Mouse (Mus musculus): ENCODE measurements at regions not wholly inside any gene's neighbourhood (a gene's known extent, or its start where the extent isn't known, plus 50 kb on each side); places are given as distances from the start of the nearest gene placed in this dataset.

DNA sequence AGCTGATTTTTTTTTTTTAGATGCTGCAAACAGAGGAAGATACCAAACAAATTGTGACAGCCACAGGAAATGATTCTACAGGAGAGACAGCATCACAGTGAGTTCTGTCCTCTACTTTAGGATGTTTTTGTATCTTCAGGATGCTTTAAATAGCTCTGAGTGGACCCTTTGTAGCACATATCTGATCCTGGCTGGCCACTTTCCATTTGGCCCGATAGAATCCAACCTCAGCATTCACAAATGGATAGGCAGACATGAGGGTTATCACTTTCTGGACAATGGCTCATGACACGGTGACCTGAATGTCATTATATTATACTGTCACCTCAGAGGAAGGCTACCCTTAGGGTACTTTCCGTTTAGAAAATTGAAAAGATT lies 379.3 kb downstream of the Gm10295 start:
- 85% methylated on average over 3 of the region's 3 CpGs for WGBS
- Histone ChIP-seq H3K4me3 (ENCODE audit: insufficient read depth, low read depth, low read length) (no peak overlapping the region), H3K4me1 (ENCODE audit: control insufficient read depth, insufficient read depth, low read length) (no peaks in the 10 kb centered on the region), H3K27ac (ENCODE audit: insufficient read depth, low read depth, low read length) (no peak overlapping the region)
- TF ChIP-seq CTCF (IDR thresholded peaks at IDR 0.05; ENCODE audit: insufficient read depth, low read depth, low read length) (no peak), POLR2A (IDR thresholded peaks at IDR 0.05; ENCODE audit: insufficient read depth, low read depth, low read length) (no peak)

DNA sequence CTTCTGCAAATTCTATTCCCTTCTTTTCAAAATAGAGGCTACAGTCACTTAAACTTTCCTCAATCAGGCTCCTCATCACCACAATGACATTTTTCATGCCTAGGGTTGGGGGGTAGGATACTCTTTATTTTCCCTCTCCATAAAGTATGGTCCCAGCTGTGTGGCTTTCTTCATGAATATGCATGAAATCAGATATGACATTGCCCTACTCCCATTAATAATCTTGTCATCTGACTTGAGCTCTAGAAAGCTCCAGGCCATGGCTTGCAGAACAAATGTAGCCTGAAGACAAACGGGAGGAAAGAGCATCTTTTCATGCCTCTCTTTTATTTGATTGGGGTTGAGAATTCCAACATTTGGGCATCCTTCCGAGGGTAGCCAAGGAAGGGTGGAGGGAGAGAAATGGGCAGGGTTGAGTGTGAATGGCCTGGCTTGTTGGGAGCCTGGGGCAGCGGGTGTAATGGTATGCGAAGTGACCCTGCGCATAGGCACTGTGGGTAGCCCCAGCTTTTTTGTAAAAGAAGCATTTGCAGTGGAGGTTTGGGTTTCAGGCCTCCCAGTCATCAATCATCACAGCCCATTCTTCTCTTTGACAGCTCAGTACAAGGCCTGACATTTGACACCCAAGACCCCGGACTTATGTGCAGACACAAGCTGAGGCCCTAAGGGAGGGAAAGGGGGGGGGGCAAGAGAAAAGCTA lies 379.8 kb downstream of the Gm10295 start:
- Histone ChIP-seq H3K4me1 (ENCODE audit: control insufficient read depth, insufficient read depth, low read length) (no peaks in the 10 kb centered on the region), H3K27ac (ENCODE audit: insufficient read depth, low read depth, low read length) (no peak overlapping the region), H3K4me3 (ENCODE audit: insufficient read depth, low read depth, low read length) (no peak overlapping the region)
- 57% methylated on average over 6 of the region's 6 CpGs for WGBS
- no peak for TF ChIP-seq CTCF (IDR thresholded peaks at IDR 0.05; ENCODE audit: insufficient read depth, low read depth, low read length)
- no peak for TF ChIP-seq POLR2A (IDR thresholded peaks at IDR 0.05; ENCODE audit: insufficient read depth, low read depth, low read length)

GRCm38 (mm10) chr7:70952318-70952959 lies 398.8 kb downstream of the Gm10295 start:
- Histone ChIP-seq H3K4me1 (ENCODE audit: control insufficient read depth, insufficient read depth, low read length) (no peaks in the 10 kb centered on the region), H3K4me3 (ENCODE audit: insufficient read depth, low read depth, low read length) (no peak overlapping the region), H3K27ac (ENCODE audit: insufficient read depth, low read depth, low read length) (no peak overlapping the region)
- TF ChIP-seq POLR2A (IDR thresholded peaks at IDR 0.05; ENCODE audit: insufficient read depth, low read depth, low read length) (no peak), CTCF (IDR thresholded peaks at IDR 0.05; ENCODE audit: insufficient read depth, low read depth, low read length) (no peak)
- 56% methylated on average over 4 of the region's 4 CpGs for WGBS

DNA sequence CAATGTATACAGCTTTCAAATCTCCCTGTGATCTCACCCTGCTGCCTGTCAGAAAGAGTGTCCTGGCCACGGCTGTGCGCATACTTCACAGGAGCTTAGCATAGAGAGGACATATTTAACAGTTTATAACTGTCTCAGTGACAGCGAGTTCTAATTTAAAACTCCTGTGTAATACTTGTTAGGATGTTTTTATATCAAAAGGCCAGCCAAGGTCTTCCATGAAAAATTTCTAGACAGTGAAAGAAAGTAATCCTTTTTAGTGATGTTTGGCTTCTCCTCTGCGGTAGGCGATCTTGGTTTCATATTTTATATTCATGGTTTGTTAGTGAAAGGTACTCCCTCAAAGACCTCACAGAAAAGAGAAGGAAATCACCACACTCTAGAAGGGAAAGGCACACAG lies 403.0 kb downstream of the Gm10295 start:
- 88% methylated on average over 5 of the region's 5 CpGs for WGBS
- no peaks in the 10 kb centered on the region for H3K4me1 ChIP-seq (ENCODE audit: control insufficient read depth, insufficient read depth, low read length)
- H3K4me3 ChIP-seq (ENCODE audit: insufficient read depth, low read depth, low read length), result no peak overlapping the region
- TF ChIP-seq CTCF (IDR thresholded peaks at IDR 0.05; ENCODE audit: insufficient read depth, low read depth, low read length) (no peak), POLR2A (IDR thresholded peaks at IDR 0.05; ENCODE audit: insufficient read depth, low read depth, low read length) (no peak)
- no peak overlapping the region for H3K27ac ChIP-seq (ENCODE audit: insufficient read depth, low read depth, low read length)

- 78% methylated on average over 2 of the region's 2 CpGs for WGBS
- no peak for TF ChIP-seq POLR2A (IDR thresholded peaks at IDR 0.05; ENCODE audit: insufficient read depth, low read depth, low read length)
- no peak for TF ChIP-seq CTCF (IDR thresholded peaks at IDR 0.05; ENCODE audit: insufficient read depth, low read depth, low read length)
- Histone ChIP-seq H3K27ac (ENCODE audit: insufficient read depth, low read depth, low read length) (no peak overlapping the region), H3K4me3 (ENCODE audit: insufficient read depth, low read depth, low read length) (no peak overlapping the region), H3K4me1 (ENCODE audit: control insufficient read depth, insufficient read depth, low read length) (no peaks in the 10 kb centered on the region)
Observed at GRCm38 (mm10) chr7:70946260-70946659, 405.0 kb downstream of the Gm10295 start.

DNA sequence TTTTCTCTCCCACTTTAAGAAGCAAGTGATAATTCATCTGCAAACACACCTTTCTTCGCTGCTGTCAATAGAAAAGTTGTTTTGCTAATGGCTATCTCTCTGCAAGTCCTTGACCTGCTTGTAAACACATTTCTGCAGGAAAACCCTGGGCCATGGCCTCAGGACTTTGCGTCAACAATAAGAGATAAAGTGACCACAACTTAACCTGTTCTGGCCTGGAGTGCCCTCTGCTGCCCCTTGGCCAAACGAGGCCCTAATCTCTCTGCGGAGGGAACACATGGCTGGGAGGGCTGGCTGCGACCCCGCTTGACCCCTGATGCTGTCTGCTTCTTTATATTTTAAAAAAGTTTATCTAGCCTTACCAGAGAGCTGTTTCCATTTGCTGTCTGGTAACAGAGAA lies 420.4 kb downstream of the Gm10295 start:
- 60% methylated on average over 6 of the region's 6 CpGs for WGBS
- no peak overlapping the region for H3K4me3 ChIP-seq (ENCODE audit: insufficient read depth, low read depth, low read length)
- no peak overlapping the region for H3K27ac ChIP-seq (ENCODE audit: insufficient read depth, low read depth, low read length)
- no peak for TF ChIP-seq POLR2A (IDR thresholded peaks at IDR 0.05; ENCODE audit: insufficient read depth, low read depth, low read length)
- no peak for TF ChIP-seq CTCF (IDR thresholded peaks at IDR 0.05; ENCODE audit: insufficient read depth, low read depth, low read length)
- H3K4me1 ChIP-seq (ENCODE audit: control insufficient read depth, insufficient read depth, low read length), result no peaks in the 10 kb centered on the region

- TF ChIP-seq POLR2A (IDR thresholded peaks at IDR 0.05; ENCODE audit: insufficient read depth, low read depth, low read length) (no peak), CTCF (IDR thresholded peaks at IDR 0.05; ENCODE audit: insufficient read depth, low read depth, low read length) (no peak)
- no peak overlapping the region for H3K4me3 ChIP-seq (ENCODE audit: insufficient read depth, low read depth, low read length)
- no peak overlapping the region for H3K27ac ChIP-seq (ENCODE audit: insufficient read depth, low read depth, low read length)
- WGBS, result 23% methylated on average over 11 of the region's 11 CpGs
- no peaks in the 10 kb centered on the region for H3K4me1 ChIP-seq (ENCODE audit: control insufficient read depth, insufficient read depth, low read length)
Observed at GRCm38 (mm10) chr7:70929935-70930334, 421.4 kb downstream of the Gm10295 start.

GRCm38 (mm10) chr7:70928001-70928400 lies 423.3 kb downstream of the Gm10295 start:
- no peak for TF ChIP-seq POLR2A (IDR thresholded peaks at IDR 0.05; ENCODE audit: insufficient read depth, low read depth, low read length)
- Histone ChIP-seq H3K27ac (ENCODE audit: insufficient read depth, low read depth, low read length) (no peak overlapping the region), H3K4me1 (ENCODE audit: control insufficient read depth, insufficient read depth, low read length) (no peaks in the 10 kb centered on the region), H3K4me3 (ENCODE audit: insufficient read depth, low read depth, low read length) (no peak overlapping the region)
- WGBS, result 92% methylated on average over 3 of the region's 3 CpGs

- TF ChIP-seq POLR2A (IDR thresholded peaks at IDR 0.05; ENCODE audit: insufficient read depth, low read depth, low read length), result no peak
- TF ChIP-seq CTCF (IDR thresholded peaks at IDR 0.05; ENCODE audit: insufficient read depth, low read depth, low read length), result no peak
- H3K4me1 ChIP-seq (ENCODE audit: control insufficient read depth, insufficient read depth, low read length), result no peaks in the 10 kb centered on the region
- 81% methylated on average over 4 of the region's 4 CpGs for WGBS
Observed at GRCm38 (mm10) chr7:70917016-70917415, 434.3 kb downstream of the Gm10295 start.

More at GRCm38 (mm10) chr7:70917016-70917415, 434.3 kb downstream of the Gm10295 start:
- H3K27ac ChIP-seq (ENCODE audit: insufficient read depth, low read depth, low read length), result no peak overlapping the region
- H3K4me3 ChIP-seq (ENCODE audit: insufficient read depth, low read depth, low read length), result no peak overlapping the region
